Mouse (Mus musculus) lung, postnatal 14 days (tissue): ENCODE data around the gene Rps21.
"Not testable (repeated sequence)": the region's sequence is repeated elsewhere in the genome, so short reads cannot be mapped to it uniquely, and the experiment has no call there.

Source experiments
- DNase-seq: peaks from one replicate; pipeline ENCODE4 v3.0.0; 2021

Gene Rps21

GRCm38 (mm10) chr2:180259826-180260609 lies 2.8 kb downstream of the Rps21 start:
- DNase-seq: not testable (repeated sequence)

GRCm38 (mm10) chr2:180260610-180261480 lies 3.7 kb downstream of the Rps21 start:
- DNase-seq: no peak

DNA sequence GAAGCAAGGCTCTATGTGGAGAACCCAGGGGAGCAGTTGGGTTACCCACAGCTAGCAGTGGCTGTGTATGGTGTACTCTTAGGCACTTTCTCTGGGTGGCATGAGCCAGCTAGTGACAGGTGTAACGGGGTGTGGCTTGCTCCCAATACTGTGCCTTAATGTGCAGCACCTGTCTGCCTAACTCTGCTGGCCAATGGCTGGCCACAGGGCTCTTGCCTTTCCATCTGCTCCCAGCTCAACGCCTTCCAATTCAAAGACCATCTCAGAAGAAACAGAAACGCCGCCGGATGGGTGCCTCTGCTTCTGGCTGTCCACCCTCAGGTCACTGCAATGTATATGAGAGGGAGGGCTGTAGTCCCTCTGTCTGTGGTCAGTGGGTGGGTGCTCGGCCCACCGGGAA lies 4.7 kb downstream of the Rps21 start:
- DNase-seq: no peak

- DNase-seq: peak; percentile 32
Observed at GRCm38 (mm10) chr2:180262441-180262840, 5.3 kb downstream of the Rps21 start.

- no peak for DNase-seq
Observed at GRCm38 (mm10) chr2:180262891-180263290, 5.7 kb downstream of the Rps21 start.

GRCm38 (mm10) chr2:180267955-180268354 lies 10.8 kb downstream of the Rps21 start:
- DNase-seq: no peak

GRCm38 (mm10) chr2:180269329-180269728 lies 12.2 kb downstream of the Rps21 start:
- DNase-seq: no peak

DNA sequence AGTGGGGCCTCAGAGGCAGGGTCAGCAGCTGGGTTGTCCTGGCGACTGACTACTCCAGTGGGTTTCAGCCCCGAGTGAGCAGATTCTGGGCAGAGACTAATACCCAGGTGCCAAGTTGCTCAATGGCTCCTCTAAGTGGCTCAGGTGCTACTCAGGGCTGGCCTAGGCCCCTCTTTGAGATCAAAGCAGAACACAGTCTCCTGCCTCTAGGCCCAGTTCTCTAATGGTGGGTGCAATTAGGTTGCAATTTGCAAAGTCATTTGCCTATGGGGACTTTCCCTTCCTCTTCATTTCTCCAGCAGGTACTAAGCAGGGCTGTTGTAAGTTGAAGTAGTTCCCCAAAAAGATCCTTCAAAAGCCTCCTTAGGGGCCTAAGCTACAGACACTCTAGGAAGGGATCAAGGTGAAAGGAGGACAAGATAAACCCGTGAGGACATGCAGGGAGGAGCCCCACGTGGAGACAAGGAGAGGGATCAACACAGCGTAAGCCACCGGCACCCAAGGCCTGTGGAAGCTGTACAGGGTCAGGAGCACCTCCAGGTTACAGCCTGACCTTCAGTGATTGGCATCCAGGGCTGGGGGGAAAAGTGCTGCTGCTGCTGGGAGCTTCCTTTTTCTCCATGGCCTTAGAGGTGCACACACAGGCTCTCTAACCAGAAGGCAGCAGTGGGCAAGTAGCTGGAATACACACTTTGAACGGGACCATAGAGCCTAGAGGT lies 13.5 kb downstream of the Rps21 start:
- peak; percentile 36 for DNase-seq

GRCm38 (mm10) chr2:180271804-180272395 lies 14.7 kb downstream of the Rps21 start:
- no peak for DNase-seq

GRCm38 (mm10) chr2:180272884-180273321 lies 15.7 kb downstream of the Rps21 start:
- no peak for DNase-seq

DNA sequence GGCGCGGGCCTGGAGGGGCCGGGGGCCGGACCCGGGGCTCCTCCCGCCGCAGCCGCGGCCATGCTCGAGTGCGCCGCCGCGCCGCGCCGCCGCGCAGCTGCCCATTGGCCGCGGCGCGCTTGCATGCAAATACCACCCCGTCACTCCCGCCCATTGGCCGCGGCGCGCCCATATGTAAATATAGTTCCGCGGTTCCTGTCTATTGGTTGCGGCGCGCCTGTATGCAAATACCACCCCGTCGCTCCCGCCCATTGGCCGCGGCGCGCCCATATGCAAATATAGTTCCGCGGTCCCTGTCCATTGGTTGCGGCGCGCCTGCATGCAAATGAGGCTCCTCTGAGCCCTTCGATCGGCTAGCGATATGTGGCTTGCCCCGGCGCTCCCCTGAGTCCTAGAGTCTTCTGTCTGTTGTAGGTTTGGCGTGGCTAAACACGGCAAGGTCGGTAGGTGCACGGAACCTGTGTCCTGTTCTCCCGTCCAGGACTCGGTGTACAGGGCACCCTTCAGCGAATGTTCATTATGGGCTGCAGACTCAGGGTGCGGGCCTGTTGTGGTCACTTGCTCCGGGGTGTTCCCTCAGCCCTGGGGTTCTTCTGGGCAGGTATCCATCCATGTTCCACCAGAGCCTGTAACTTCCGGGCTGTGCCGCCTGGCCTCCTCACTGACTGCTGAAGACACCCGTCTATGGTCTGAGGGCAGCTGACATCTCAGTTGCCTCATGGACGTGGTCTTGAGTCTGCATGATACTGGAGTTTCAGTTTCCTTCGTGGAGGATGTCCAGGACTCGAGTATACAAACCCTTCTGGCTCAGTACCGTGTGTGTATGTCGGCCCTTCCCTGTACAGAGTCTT lies 16.4 kb downstream of the Rps21 start, which contains the start of gene Cables2:
Gene Cables2 (minus strand): TSS at position 103 of the 851 bp plus-strand sequence.
- DNase-seq: peak; percentile 93

- DNase-seq: no peak
Observed at GRCm38 (mm10) chr2:180274523-180274922, 17.3 kb downstream of the Rps21 start.

GRCm38 (mm10) chr2:180275836-180276235 lies 18.7 kb downstream of the Rps21 start:
- DNase-seq: peak; percentile 89

DNA sequence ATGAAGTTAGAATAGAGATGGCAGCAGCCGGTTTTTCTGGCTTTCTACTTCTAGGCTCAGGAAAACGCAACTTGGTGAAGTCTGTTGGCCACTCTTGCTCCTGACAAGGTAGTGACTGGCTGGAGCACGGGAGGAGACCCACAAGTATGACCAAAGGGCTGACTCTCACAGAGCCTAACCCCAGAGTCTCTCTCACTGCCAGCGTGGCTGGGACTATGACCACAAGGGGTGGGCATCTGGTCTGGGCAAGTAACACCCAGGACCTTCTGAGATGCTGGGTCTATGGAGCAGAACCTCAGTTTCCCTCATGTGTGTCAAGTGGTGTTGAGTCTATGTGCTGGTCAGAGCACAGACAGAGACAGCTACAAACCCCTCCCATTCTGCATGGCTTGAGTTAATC lies 19.2 kb downstream of the Rps21 start:
- DNase-seq: no peak

GRCm38 (mm10) chr2:180276851-180277259 lies 19.7 kb downstream of the Rps21 start:
- DNase-seq: peak; percentile 30

- DNase-seq: no peak
Observed at GRCm38 (mm10) chr2:180277773-180278320, 20.7 kb downstream of the Rps21 start.

DNA sequence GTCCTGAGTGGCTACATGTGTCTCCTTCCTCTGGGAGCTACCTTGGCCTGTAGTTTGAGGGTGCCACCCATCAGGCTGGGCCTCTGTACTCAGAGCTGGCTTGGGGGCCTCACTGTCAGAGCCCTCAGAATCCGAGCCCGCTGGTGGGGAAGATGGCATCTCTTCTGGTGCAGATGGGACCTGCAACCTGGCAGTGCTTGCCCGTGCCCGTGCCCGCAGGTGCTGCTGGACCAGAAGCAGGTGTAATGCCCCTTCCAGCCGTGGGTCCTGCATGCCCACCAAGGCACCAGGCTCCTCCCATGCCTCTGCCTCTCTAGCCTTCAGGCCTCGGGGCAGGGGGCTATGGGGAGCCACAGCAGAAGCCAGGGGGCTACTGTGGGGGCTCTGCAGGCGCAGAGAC lies 22.1 kb downstream of the Rps21 start:
- no peak for DNase-seq

DNA sequence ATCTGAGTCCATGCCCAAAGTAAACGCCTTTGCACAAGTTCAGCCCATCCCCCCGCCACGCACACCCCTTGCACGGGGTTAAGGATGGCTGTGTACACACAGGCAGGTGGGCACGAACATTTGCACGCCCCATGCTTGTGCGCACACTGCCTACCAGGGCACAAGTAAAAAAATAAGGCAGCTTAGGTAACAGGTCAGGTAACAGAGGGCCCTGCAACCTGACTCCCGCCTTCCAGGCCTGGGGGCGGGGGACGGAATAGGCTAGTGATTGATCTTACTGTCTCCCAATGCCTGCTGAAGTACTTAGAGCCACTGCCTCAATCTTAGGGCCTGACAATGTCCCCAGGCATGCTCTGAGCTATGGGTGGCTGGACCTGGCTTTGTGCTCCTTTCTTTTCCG lies 31.8 kb downstream of the Rps21 start:
- DNase-seq: no peak

DNA sequence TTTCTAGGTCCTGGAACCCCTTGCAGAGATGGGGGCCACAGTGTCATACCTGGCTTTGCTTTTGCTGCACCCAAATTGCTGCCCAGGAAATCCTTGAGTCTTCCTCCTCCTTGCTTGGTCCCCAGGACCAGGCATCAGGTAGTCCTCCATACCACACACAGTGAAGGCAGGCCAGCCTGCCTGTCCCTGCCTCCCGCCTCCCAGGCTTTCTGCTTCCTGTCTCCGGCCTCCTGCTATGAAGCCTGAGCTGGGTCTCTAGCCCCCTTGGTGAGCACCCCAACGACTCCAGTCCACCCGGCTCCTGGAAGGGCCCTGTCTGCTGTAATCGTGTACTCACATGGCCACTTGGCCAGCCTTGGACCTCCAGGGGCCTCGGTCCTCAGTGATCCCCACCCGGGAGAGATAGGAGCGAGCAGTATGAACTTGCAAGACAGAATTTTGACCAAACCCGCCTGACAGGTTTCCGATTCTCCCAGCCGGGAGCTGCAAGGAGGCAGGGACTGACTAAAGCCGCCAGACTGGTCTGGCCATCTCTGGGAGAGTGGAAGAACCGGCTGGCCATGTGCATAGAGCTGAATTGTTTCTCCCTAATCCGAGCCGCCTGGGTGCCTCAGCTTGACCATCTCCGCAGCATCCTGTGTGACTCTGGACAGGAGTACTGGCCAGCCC lies 32.4 kb downstream of the Rps21 start, which contains the start of gene Rbbp8nl:
Gene Rbbp8nl (minus strand): TSS at position 440 of the 669 bp plus-strand sequence.
- DNase-seq: peak; percentile 78

GRCm38 (mm10) chr2:180290503-180290902 lies 33.3 kb downstream of the Rps21 start:
- DNase-seq: no peak

DNA sequence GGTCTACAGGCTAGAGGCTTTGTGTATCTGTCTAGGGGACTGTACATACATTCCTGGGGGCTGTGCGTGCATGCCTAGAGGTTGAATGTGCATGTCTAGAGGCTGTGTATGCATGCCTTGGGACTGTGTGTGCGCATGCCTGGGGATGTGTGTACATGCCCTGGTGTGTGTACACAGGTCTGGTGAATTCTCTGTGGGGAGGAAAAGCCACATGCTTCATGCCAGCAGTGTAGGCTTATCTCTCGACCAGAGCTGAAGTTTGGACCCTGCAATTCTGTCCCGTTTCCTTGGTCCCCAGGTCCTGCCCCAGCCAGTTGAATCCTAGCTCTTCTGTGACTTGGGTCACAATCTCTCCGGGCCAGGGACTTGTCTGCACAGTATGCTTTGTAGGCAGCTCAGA lies 34.4 kb downstream of the Rps21 start:
- DNase-seq: no peak
